ENCODE assay signal across 8 mouse cellular contexts in the genomic region with DNA sequence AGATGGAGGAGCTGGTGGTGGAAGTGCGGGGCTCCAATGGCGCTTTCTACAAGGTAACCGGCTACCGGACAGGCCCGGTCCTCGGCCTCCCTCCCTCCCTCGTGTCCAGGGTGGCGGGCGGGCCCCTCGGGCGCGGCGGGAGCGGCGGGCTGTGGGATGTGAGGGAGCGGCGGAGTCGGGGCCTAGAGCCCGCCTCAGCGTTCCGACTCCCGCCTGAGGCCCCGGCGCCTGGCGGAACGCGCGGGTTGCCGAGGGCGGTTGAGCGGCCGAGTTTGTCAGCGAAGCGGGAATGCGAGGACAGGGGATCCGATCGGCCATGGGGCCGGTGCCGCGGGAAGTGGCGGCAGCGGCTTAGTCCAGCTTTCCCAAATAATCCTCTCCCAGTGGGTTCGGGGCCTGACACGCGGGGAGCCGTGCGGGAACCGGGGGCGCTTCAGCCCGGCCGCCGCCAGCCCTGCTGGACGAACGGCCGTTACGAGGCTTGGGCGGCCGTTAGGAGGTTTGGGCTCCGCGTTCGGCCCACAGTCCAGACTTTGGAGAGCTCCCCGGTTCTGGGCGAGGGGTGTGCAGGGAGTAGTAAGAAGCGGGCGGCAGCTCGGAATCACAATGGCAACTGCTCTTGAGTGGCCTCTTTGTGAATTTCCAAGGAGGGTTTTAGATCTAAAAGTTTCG. TPM values are rescaled to one million over a fixed set of nuclear protein-coding genes. Genes with fewer than 3 reads are reported as not detected.
DNase-seq lines count a peak whose midpoint lies in the region; ATAC-seq and TF ChIP-seq lines count a peak whose summit lies in the region.

No protein-coding gene starts in this region.

- peak; percentile 6 to 9 for DNase-seq in left cerebral cortex, postnatal 25 days (ENCODE audit: low spot score in 2 of 2)
- DNase-seq in left cerebral cortex, postnatal 36 days (ENCODE audit: low spot score in 2 of 2), result no peak
- DNase-seq in MN1 (ENCODE audit: low spot score), result peak; percentile 28
- peak; percentile 43 to 62 for DNase-seq in kidney, postnatal 4 days
- DNase-seq in midbrain, embryonic 10.5 days (ENCODE audit: low spot score), result peak; percentile 47

- peak overlapping the region; percentile 61 for H3K4me2 ChIP-seq in heart, embryonic 14.5 days (ENCODE audit: low read length)

- peak overlapping the region; percentile 51 for H3K4me3 ChIP-seq in cortical plate, adult 2 months (ENCODE audit: insufficient read depth, low read length)
- H3K4me3 ChIP-seq in heart, embryonic 14.5 days (ENCODE audit: control insufficient read depth in 1 of 2, insufficient read depth in 1 of 2, low read depth in 1 of 2, low read length in 2 of 2), result peak overlapping the region; percentile 69
- H3K4me3 ChIP-seq in midbrain, embryonic 10.5 days, result peak overlapping the region; percentile 68

- H3K27me3 ChIP-seq in heart, embryonic 14.5 days (ENCODE audit: control insufficient read depth, insufficient read depth, low read length), result no peaks in the 10 kb centered on the region
- H3K27me3 ChIP-seq in midbrain, embryonic 10.5 days (ENCODE audit: low read depth, poor library complexity, severe bottlenecking), result no peaks in the 10 kb centered on the region

- no peaks in the 10 kb centered on the region for H3K4me1 ChIP-seq in cortical plate, adult 2 months (ENCODE audit: control insufficient read depth, insufficient read depth, low read length)
- H3K4me1 ChIP-seq in heart, embryonic 14.5 days (ENCODE audit: control insufficient read depth in 2 of 2, insufficient read depth in 2 of 2, low read length in 2 of 2), result no peaks in the 10 kb centered on the region
- H3K4me1 ChIP-seq in midbrain, embryonic 10.5 days, result peaks cover 6% of the 10 kb centered on the region; the same call in 1 of the 2 replicates

- TF ChIP-seq POLR2A in cortical plate, adult 2 months (IDR thresholded peaks at IDR 0.05; ENCODE audit: extremely low read depth, insufficient read depth, low read length), result no peak

- no peaks in the 10 kb centered on the region for H3K9me3 ChIP-seq in heart, embryonic 14.5 days (ENCODE audit: control insufficient read depth, low read length)
- peaks cover 9% of the 10 kb centered on the region; the same call in 1 of the 2 replicates for H3K9me3 ChIP-seq in midbrain, embryonic 10.5 days (replicated peaks)

- H3K9ac ChIP-seq in heart, embryonic 14.5 days (ENCODE audit: low read length), result peak overlapping the region; percentile 87

- no peak for TF ChIP-seq CTCF in cortical plate, adult 2 months (IDR thresholded peaks at IDR 0.05; ENCODE audit: extremely low read depth, insufficient read depth, low read length)

- 18% methylated on average over 35 of the region's 67 CpGs for WGBS in heart, embryonic 14.5 days
- WGBS in midbrain, embryonic 10.5 days, result 21% methylated on average over 63 of the region's 67 CpGs

- ATAC-seq in heart, embryonic 14.5 days (ENCODE audit: insufficient number of reproducible peaks, insufficient read depth, low FRiP score, low read depth), result peak; percentile 77
- ATAC-seq in monocyte, adult 5-6 weeks (replicated peaks; ENCODE audit: insufficient number of reproducible peaks, low FRiP score, low TSS enrichment, poor library complexity, severe bottlenecking), result no peak; the same call in 1 of the 2 replicates

- H3K36me3 ChIP-seq in heart, embryonic 14.5 days (ENCODE audit: control insufficient read depth, insufficient read depth, low read length), result no peaks in the 10 kb centered on the region
- H3K36me3 ChIP-seq in midbrain, embryonic 10.5 days, result no peaks in the 10 kb centered on the region

- H3K27ac ChIP-seq in cortical plate, adult 2 months (ENCODE audit: insufficient read depth, low read length), result peak overlapping the region; percentile 70
- peak overlapping the region; percentile 90 to 93 for H3K27ac ChIP-seq in heart, embryonic 14.5 days (replicated peaks in 1 of 2; ENCODE audit: control insufficient read depth in 1 of 2, insufficient read depth in 1 of 2, low read depth in 2 of 2, low read length in 2 of 2)
- peak overlapping the region; percentile 94 for H3K27ac ChIP-seq in midbrain, embryonic 10.5 days (replicated peaks)

- intact Hi-C loops in left cerebral cortex, postnatal 25 days (cut with DNase I), result loop anchor here (1.0 kb wide), 1 partner anchor 34 kb away; no protein-coding TSS in a partner anchor
- intact Hi-C loops in left cerebral cortex, postnatal 36 days (cut with DNase I), result no loop called here

RNA-seq across cellular contexts. Expression of gene Fmr1, which starts 0.6 kb away (rescaled TPM):
- 10 to 100 TPM; 72.4 to 72.8 TPM for total RNA-seq in left cerebral cortex, postnatal 25 days (2021)
- 10 to 100 TPM; 59.7 to 78.8 TPM for total RNA-seq in left cerebral cortex, postnatal 36 days (2021)
- 45.1 and 49.1 TPM in 2 replicates for polyA plus RNA-seq in cortical plate, adult 2 months (2012; rRNA removed)
- polyA plus RNA-seq in heart, embryonic 14.5 days (2014; fragmentation: Nextera tagmentation; extraction: Ambion mirVana), result 41.1 and 43.4 TPM in 2 replicates
- 55.4 and 58.0 TPM in 2 replicates for polyA plus RNA-seq in midbrain, embryonic 10.5 days (2016; fragmentation: Nextera tagmentation; extraction: Ambion mirVana)
- 77.6 to 117 TPM (median 107 TPM) in 3 replicates for total RNA-seq in monocyte, adult 5-6 weeks (2017)

Comparison
In these comparisons a context has a peak if more than half of its experiments do, and no peak if none do; other contexts are left out.
1. DNase-seq: peak in left cerebral cortex, postnatal 25 days (2 of 2), MN1 (single experiment), kidney, postnatal 4 days (2 of 2) and midbrain, embryonic 10.5 days (single experiment); none in left cerebral cortex, postnatal 36 days (0 of 2).
2. Peak in every context shown above with its lines, with median percentiles within 50 percentile points of each other: H3K27ac ChIP-seq and H3K4me3 ChIP-seq.